Mouse (Mus musculus): Measurements from ENCODE around the gene Myt1l. TPM values are rescaled to one million over a fixed set of nuclear protein-coding genes. Genes with fewer than 3 reads are reported as not detected.

Gene Myt1l
- polyA plus RNA-seq, 1 experiment: 0.11 TPM

- 24% methylated on average over 1 of the region's 1 CpGs for WGBS
- Histone ChIP-seq H3K36me3 (ENCODE audit: control insufficient read depth, insufficient read depth, low read length) (no peaks in the 10 kb centered on the region), H3K4me3 (ENCODE audit: control insufficient read depth, insufficient read depth, low read length) (no peak overlapping the region)
Observed at GRCm38 (mm10) chr12:29806415-29806814, 278.2 kb downstream of the Myt1l start.

GRCm38 (mm10) chr12:29809569-29810185, 281.5 kb downstream of the Myt1l start:
- Histone ChIP-seq H3K4me3 (ENCODE audit: control insufficient read depth, insufficient read depth, low read length) (no peak overlapping the region), H3K27me3 (ENCODE audit: control insufficient read depth, insufficient read depth, low read length) (no peaks in the 10 kb centered on the region), H3K27ac (ENCODE audit: control insufficient read depth, insufficient read depth, low read length) (no peak overlapping the region), H3K4me1 (replicated peaks; ENCODE audit: control insufficient read depth, insufficient read depth, low read length) (no peaks in the 10 kb centered on the region), H3K36me3 (ENCODE audit: control insufficient read depth, insufficient read depth, low read length) (no peaks in the 10 kb centered on the region)
- TF ChIP-seq POLR2A (IDR thresholded peaks at IDR 0.05; ENCODE audit: control insufficient read depth, extremely low read depth, insufficient read depth, low read length, poor library complexity): no peak
- TF ChIP-seq CTCF (IDR thresholded peaks at IDR 0.05; ENCODE audit: borderline replicate concordance, control insufficient read depth, extremely low read depth, insufficient read depth, low read length, poor library complexity): no peak
- no peak for DNase-seq
- 60% methylated on average over 12 of the region's 12 CpGs for WGBS

More at GRCm38 (mm10) chr12:29806415-29806814, 278.2 kb downstream of the Myt1l start:
- Histone ChIP-seq H3K4me1 (replicated peaks; ENCODE audit: control insufficient read depth, insufficient read depth, low read length) (no peaks in the 10 kb centered on the region), H3K27me3 (ENCODE audit: control insufficient read depth, insufficient read depth, low read length) (no peaks in the 10 kb centered on the region), H3K27ac (ENCODE audit: control insufficient read depth, insufficient read depth, low read length) (no peak overlapping the region)
- TF ChIP-seq POLR2A (IDR thresholded peaks at IDR 0.05; ENCODE audit: control insufficient read depth, extremely low read depth, insufficient read depth, low read length, poor library complexity): no peak
- TF ChIP-seq CTCF (IDR thresholded peaks at IDR 0.05; ENCODE audit: borderline replicate concordance, control insufficient read depth, extremely low read depth, insufficient read depth, low read length, poor library complexity): no peak
- no peak for DNase-seq

GRCm38 (mm10) chr12:29815466-29815865, 287.3 kb downstream of the Myt1l start:
- H3K27ac ChIP-seq (ENCODE audit: control insufficient read depth, insufficient read depth, low read length): no peak overlapping the region
- no peaks in the 10 kb centered on the region for H3K4me1 ChIP-seq (replicated peaks; ENCODE audit: control insufficient read depth, insufficient read depth, low read length)
- TF ChIP-seq POLR2A (IDR thresholded peaks at IDR 0.05; ENCODE audit: control insufficient read depth, extremely low read depth, insufficient read depth, low read length, poor library complexity) (no peak), CTCF (IDR thresholded peaks at IDR 0.05; ENCODE audit: borderline replicate concordance, control insufficient read depth, extremely low read depth, insufficient read depth, low read length, poor library complexity) (no peak)
- no peaks in the 10 kb centered on the region for H3K27me3 ChIP-seq (ENCODE audit: control insufficient read depth, insufficient read depth, low read length)
- no peak overlapping the region for H3K4me3 ChIP-seq (ENCODE audit: control insufficient read depth, insufficient read depth, low read length)
- H3K36me3 ChIP-seq (ENCODE audit: control insufficient read depth, insufficient read depth, low read length): no peaks in the 10 kb centered on the region
- DNase-seq: no peak
- 85% methylated on average over 2 of the region's 2 CpGs for WGBS

GRCm38 (mm10) chr12:29816130-29816529, 287.9 kb downstream of the Myt1l start:
- 92% methylated on average over 2 of the region's 2 CpGs for WGBS
- TF ChIP-seq POLR2A (IDR thresholded peaks at IDR 0.05; ENCODE audit: control insufficient read depth, extremely low read depth, insufficient read depth, low read length, poor library complexity) (no peak), CTCF (IDR thresholded peaks at IDR 0.05; ENCODE audit: borderline replicate concordance, control insufficient read depth, extremely low read depth, insufficient read depth, low read length, poor library complexity) (no peak)
- Histone ChIP-seq H3K4me3 (ENCODE audit: control insufficient read depth, insufficient read depth, low read length) (no peak overlapping the region), H3K36me3 (ENCODE audit: control insufficient read depth, insufficient read depth, low read length) (no peaks in the 10 kb centered on the region), H3K4me1 (replicated peaks; ENCODE audit: control insufficient read depth, insufficient read depth, low read length) (no peaks in the 10 kb centered on the region), H3K27me3 (ENCODE audit: control insufficient read depth, insufficient read depth, low read length) (no peaks in the 10 kb centered on the region), H3K27ac (ENCODE audit: control insufficient read depth, insufficient read depth, low read length) (no peak overlapping the region)
- DNase-seq: no peak

DNA sequence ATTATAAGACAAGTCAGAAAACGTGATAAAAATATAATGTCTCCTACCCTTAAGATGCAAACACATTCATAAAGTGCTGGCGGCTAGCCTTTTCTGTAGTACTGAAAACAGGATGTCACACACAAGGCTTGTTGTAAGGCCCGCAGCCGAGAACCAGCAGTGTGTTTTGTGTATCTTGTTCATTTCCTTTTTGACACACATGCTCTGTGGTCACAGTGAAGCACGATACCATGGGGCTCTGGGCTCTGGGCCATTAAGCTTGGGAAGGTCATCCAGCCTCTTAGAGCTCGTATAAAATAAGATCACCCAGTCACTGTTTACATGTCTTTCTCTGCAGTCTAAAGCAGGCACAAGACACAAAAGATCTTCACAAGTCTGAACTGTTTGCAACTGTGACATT, 288.6 kb downstream of the Myt1l start:
- no peak for TF ChIP-seq CTCF (IDR thresholded peaks at IDR 0.05; ENCODE audit: borderline replicate concordance, control insufficient read depth, extremely low read depth, insufficient read depth, low read length, poor library complexity)
- no peak for TF ChIP-seq POLR2A (IDR thresholded peaks at IDR 0.05; ENCODE audit: control insufficient read depth, extremely low read depth, insufficient read depth, low read length, poor library complexity)
- no peak overlapping the region for H3K27ac ChIP-seq (ENCODE audit: control insufficient read depth, insufficient read depth, low read length)
- DNase-seq: no peak

DNA sequence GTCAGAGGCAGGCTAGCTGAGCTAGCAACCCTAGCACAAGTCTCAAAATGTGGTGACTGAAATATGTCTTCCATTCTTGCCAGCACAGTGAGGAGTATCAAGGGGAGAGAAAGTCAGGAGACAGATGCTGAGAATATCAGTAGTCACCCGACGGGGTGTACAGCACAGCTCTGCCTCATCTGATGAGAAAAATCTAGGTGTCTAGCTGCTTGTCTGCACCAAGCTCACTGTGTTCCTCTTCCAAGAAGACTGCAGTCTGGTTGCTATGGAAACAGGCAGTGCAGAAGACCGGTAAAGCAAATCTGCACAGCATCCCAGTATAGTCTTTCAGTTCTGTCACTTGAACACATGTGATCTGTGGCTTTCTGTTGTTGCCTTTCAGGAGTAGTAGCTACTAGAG, 294.0 kb downstream of the Myt1l start:
- Histone ChIP-seq H3K36me3 (ENCODE audit: control insufficient read depth, insufficient read depth, low read length) (no peaks in the 10 kb centered on the region), H3K27me3 (ENCODE audit: control insufficient read depth, insufficient read depth, low read length) (no peaks in the 10 kb centered on the region), H3K4me1 (replicated peaks; ENCODE audit: control insufficient read depth, insufficient read depth, low read length) (no peaks in the 10 kb centered on the region), H3K4me3 (ENCODE audit: control insufficient read depth, insufficient read depth, low read length) (no peak overlapping the region), H3K27ac (ENCODE audit: control insufficient read depth, insufficient read depth, low read length) (no peak overlapping the region)
- TF ChIP-seq POLR2A (IDR thresholded peaks at IDR 0.05; ENCODE audit: control insufficient read depth, extremely low read depth, insufficient read depth, low read length, poor library complexity): no peak
- no peak for TF ChIP-seq CTCF (IDR thresholded peaks at IDR 0.05; ENCODE audit: borderline replicate concordance, control insufficient read depth, extremely low read depth, insufficient read depth, low read length, poor library complexity)
- 78% methylated on average over 3 of the region's 3 CpGs for WGBS
- no peak for DNase-seq

More for the DNA sequence above, 288.6 kb downstream of the Myt1l start:
- no peak overlapping the region for H3K4me3 ChIP-seq (ENCODE audit: control insufficient read depth, insufficient read depth, low read length)
- 62% methylated on average over 6 of the region's 6 CpGs for WGBS
- H3K27me3 ChIP-seq (ENCODE audit: control insufficient read depth, insufficient read depth, low read length): no peaks in the 10 kb centered on the region
- no peaks in the 10 kb centered on the region for H3K36me3 ChIP-seq (ENCODE audit: control insufficient read depth, insufficient read depth, low read length)
- no peaks in the 10 kb centered on the region for H3K4me1 ChIP-seq (replicated peaks; ENCODE audit: control insufficient read depth, insufficient read depth, low read length)

Data from thymus, adult 2 months (tissue).